In genomic region chr5:50126177-50126576, GRCm38 (mm10) we compare ENCODE assay signal across 22 mouse cellular contexts.
DNase-seq lines count a peak whose midpoint lies in the region; ATAC-seq and TF ChIP-seq lines count a peak whose summit lies in the region.
"Had no signal": no experiment of that assay in that cellular context is flagged by ENCODE, and none has a peak within 500 bp of the region (broad histone marks: within the 10 kb centered on the region; RNA-seq: fewer than 3 reads in every experiment).

No protein-coding gene starts in this region.

- H3K79me2 ChIP-seq in MEL (ENCODE audit: control insufficient read depth, insufficient read depth, low read length, poor library complexity): no peaks in the 10 kb centered on the region

- no peak overlapping the region for H3K4me3 ChIP-seq in heart, embryonic 12.5 days
- H3K4me3 ChIP-seq in MEL (ENCODE audit: control insufficient read depth in 1 of 2, insufficient read depth in 1 of 2, low read depth in 2 of 2, low read length in 2 of 2): no peak overlapping the region
- H3K4me3 ChIP-seq in liver, embryonic 14.5 days (ENCODE audit: insufficient read depth in 1 of 2, low read depth in 2 of 2, low read length in 2 of 2): no peak overlapping the region
- H3K4me3 ChIP-seq in hindbrain, embryonic 11.5 days (ENCODE audit: low read depth, low read length): no peak overlapping the region
- H3K4me3 ChIP-seq: heart, adult 2 months; limb, embryonic 15.5 days; midbrain, embryonic 12.5 days had no signal

- peak; percentile 95 to 96 for TF ChIP-seq EP300 in MEL (IDR thresholded peaks at IDR 0.05; ENCODE audit: low read depth in 1 of 2, low read length in 2 of 2)
- peak; percentile 99 for TF ChIP-seq EP300 in liver, embryonic 14.5 days (IDR thresholded peaks at IDR 0.05; ENCODE audit: low read depth)

- no peak for DNase-seq in heart, postnatal 25 days (ENCODE audit: low spot score)
- peak; percentile 65 for DNase-seq in MEL (ENCODE audit: low read depth, low spot score)
- peak; percentile 86 to 89 (median 87) for DNase-seq in liver, embryonic 14.5 days (ENCODE audit: low read depth in 3 of 3, low spot score in 3 of 3)
- DNase-seq in left cerebral cortex, postnatal 14 days (ENCODE audit: low spot score in 2 of 2): no peak
- DNase-seq in hindbrain, embryonic 11.5 days (ENCODE audit: low spot score): no peak
- DNase-seq: adrenal gland, postnatal 14 days; cerebellum, adult 9-11 months; forebrain, postnatal 0 days; gastrocnemius, postnatal 10 days; heart, adult 2 months; heart, postnatal 14 days; kidney, adult 2 months; kidney, postnatal 36 days; lung, postnatal 36 days; retina, postnatal 1 day; right cerebral cortex, postnatal 4 days had no signal

- no peak overlapping the region for H3K9ac ChIP-seq in heart, embryonic 12.5 days
- no peak overlapping the region for H3K9ac ChIP-seq in MEL (ENCODE audit: control insufficient read depth, low read depth, low read length, poor library complexity, severe bottlenecking)
- H3K9ac ChIP-seq in liver, embryonic 14.5 days (replicated peaks): no peak overlapping the region
- H3K9ac ChIP-seq in hindbrain, embryonic 11.5 days (ENCODE audit: low read depth, low read length): no peak overlapping the region
- H3K9ac ChIP-seq: forebrain, postnatal 0 days; limb, embryonic 15.5 days; midbrain, embryonic 12.5 days had no signal

- TF ChIP-seq POLR2A in MEL (IDR thresholded peaks at IDR 0.05; ENCODE audit: control insufficient read depth in 1 of 2, insufficient read depth in 1 of 2, low read depth in 1 of 2, low read length in 2 of 2, poor library complexity in 1 of 2): no peak

- H3K9me3 ChIP-seq in heart, embryonic 12.5 days (replicated peaks): no peaks in the 10 kb centered on the region
- no peaks in the 10 kb centered on the region for H3K9me3 ChIP-seq in MEL (replicated peaks; ENCODE audit: insufficient read depth, low read length)
- H3K9me3 ChIP-seq in liver, embryonic 14.5 days (ENCODE audit: control insufficient read depth, low read length): no peaks in the 10 kb centered on the region
- no peaks in the 10 kb centered on the region for H3K9me3 ChIP-seq in hindbrain, embryonic 11.5 days (ENCODE audit: control insufficient read depth, low read length)
- H3K9me3 ChIP-seq: limb, embryonic 15.5 days; midbrain, embryonic 12.5 days had no signal

- no peak overlapping the region for H3K27ac ChIP-seq in heart, embryonic 12.5 days (ENCODE audit: poor library complexity, severe bottlenecking)
- H3K27ac ChIP-seq in MEL (ENCODE audit: control insufficient read depth, low read depth, low read length): no peak overlapping the region
- H3K27ac ChIP-seq in liver, embryonic 14.5 days: peak overlapping the region; percentile 94
- H3K27ac ChIP-seq in hindbrain, embryonic 11.5 days (ENCODE audit: low read depth, low read length): no peak overlapping the region
- H3K27ac ChIP-seq: heart, adult 2 months; limb, embryonic 15.5 days; midbrain, embryonic 12.5 days had no signal

- no peak overlapping the region for H3K4me2 ChIP-seq in heart, embryonic 12.5 days
- peak overlapping the region; percentile 66 for H3K4me2 ChIP-seq in liver, embryonic 14.5 days (ENCODE audit: low read depth)
- no peak overlapping the region for H3K4me2 ChIP-seq in hindbrain, embryonic 11.5 days (replicated peaks; ENCODE audit: low read depth, low read length)
- H3K4me2 ChIP-seq: limb, embryonic 15.5 days; midbrain, embryonic 12.5 days had no signal

- TF ChIP-seq RAD21 in MEL (IDR thresholded peaks at IDR 0.05; ENCODE audit: low read depth, low read length): no peak

- TF ChIP-seq CTCF in MEL (IDR thresholded peaks at IDR 0.05 in 2 of 3, conservative IDR thresholded peaks at IDR 0.05 in 1 of 3; ENCODE audit: control insufficient read depth in 1 of 3, insufficient read depth in 1 of 3, low read depth in 2 of 3, low read length in 3 of 3, poor library complexity in 1 of 3, severe bottlenecking in 1 of 3): no peak
- no peak for TF ChIP-seq CTCF in liver, embryonic 14.5 days (IDR thresholded peaks at IDR 0.05; ENCODE audit: low read depth)

- no peaks in the 10 kb centered on the region for H3K27me3 ChIP-seq in heart, embryonic 12.5 days (replicated peaks)
- no peaks in the 10 kb centered on the region for H3K27me3 ChIP-seq in MEL (ENCODE audit: control insufficient read depth in 1 of 2, insufficient read depth in 2 of 2, low read length in 2 of 2)
- no peaks in the 10 kb centered on the region for H3K27me3 ChIP-seq in liver, embryonic 14.5 days (ENCODE audit: control insufficient read depth, insufficient read depth, low read length)
- H3K27me3 ChIP-seq in hindbrain, embryonic 11.5 days (ENCODE audit: control insufficient read depth, insufficient read depth, low read length): no peaks in the 10 kb centered on the region
- H3K27me3 ChIP-seq: limb, embryonic 15.5 days; midbrain, embryonic 12.5 days had no signal

- no peaks in the 10 kb centered on the region for H3K36me3 ChIP-seq in heart, embryonic 12.5 days
- H3K36me3 ChIP-seq in MEL (ENCODE audit: control insufficient read depth in 1 of 2, insufficient read depth in 2 of 2, low read length in 2 of 2): peaks cover 0 to 25% of the 10 kb centered on the region in 2 experiments; a peak in 2 of 4 replicates
- H3K36me3 ChIP-seq in liver, embryonic 14.5 days (replicated peaks; ENCODE audit: control insufficient read depth, insufficient read depth, low read depth): no peaks in the 10 kb centered on the region
- H3K36me3 ChIP-seq in hindbrain, embryonic 11.5 days (ENCODE audit: control insufficient read depth, insufficient read depth, low read length): no peaks in the 10 kb centered on the region
- H3K36me3 ChIP-seq: limb, embryonic 15.5 days; midbrain, embryonic 12.5 days had no signal

- ATAC-seq in heart, embryonic 12.5 days (ENCODE audit: insufficient number of reproducible peaks, low FRiP score): peak; percentile 76
- peak; percentile 95 for ATAC-seq in erythroblast, adult 5-6 weeks (replicated peaks; ENCODE audit: low FRiP score, poor library complexity, severe bottlenecking)
- ATAC-seq in liver, embryonic 14.5 days (ENCODE audit: insufficient read depth): peak; percentile 95
- ATAC-seq in monocyte, adult 5-6 weeks (replicated peaks; ENCODE audit: insufficient number of reproducible peaks, low FRiP score, low TSS enrichment, poor library complexity, severe bottlenecking): no peak
- no peak for ATAC-seq in hindbrain, embryonic 11.5 days (ENCODE audit: low FRiP score)
- ATAC-seq: forebrain, postnatal 0 days; hindbrain, embryonic 16.5 days had no signal

- intact Hi-C loops in heart, postnatal 25 days (cut with DNase I): no loop called here
- intact Hi-C loops in left cerebral cortex, postnatal 14 days (cut with DNase I): no loop called here

- H3K4me1 ChIP-seq in heart, embryonic 12.5 days (replicated peaks): no peaks in the 10 kb centered on the region
- H3K4me1 ChIP-seq in MEL (ENCODE audit: control insufficient read depth in 1 of 2, insufficient read depth in 2 of 2, low read length in 2 of 2): peaks cover 3 to 17% of the 10 kb centered on the region in 2 experiments; a peak in 3 of 4 replicates
- H3K4me1 ChIP-seq in liver, embryonic 14.5 days (replicated peaks; ENCODE audit: control insufficient read depth in 2 of 2, insufficient read depth in 2 of 2, low read length in 1 of 2): peaks cover 55 to 66% of the 10 kb centered on the region in 2 experiments
- no peaks in the 10 kb centered on the region for H3K4me1 ChIP-seq in hindbrain, embryonic 11.5 days (replicated peaks; ENCODE audit: control insufficient read depth, insufficient read depth, low read length)
- H3K4me1 ChIP-seq: limb, embryonic 15.5 days; midbrain, embryonic 12.5 days had no signal

TF ChIP-seq in MEL, 35 proteins besides CTCF, POLR2A, EP300 and RAD21:
- peak; percentile 88 for TF ChIP-seq ETS1 (IDR thresholded peaks at IDR 0.05; ENCODE audit: low read depth, low read length)
- peak; percentile 45; the same call in 1 of the 2 replicates for TF ChIP-seq MXI1 (IDR thresholded peaks at IDR 0.05; ENCODE audit: low read depth, low read length)
- peak; percentile 62 for TF ChIP-seq SIN3A (IDR thresholded peaks at IDR 0.05; ENCODE audit: low read length)
- TF ChIP-seq RCOR1 (IDR thresholded peaks at IDR 0.05; ENCODE audit: low read depth, low read length): peak; percentile 84
- TF ChIP-seq GATA1 (IDR thresholded peaks at IDR 0.05; ENCODE audit: low read depth, low read length): peak; percentile 96
- peak; percentile 52; the same call in 1 of the 2 replicates for TF ChIP-seq BHLHE40 (IDR thresholded peaks at IDR 0.05; ENCODE audit: borderline replicate concordance, low read depth, low read length)
- TF ChIP-seq TAL1 (IDR thresholded peaks at IDR 0.05; ENCODE audit: low read length): peak; percentile 71
- no peak for TF ChIP-seq ZKSCAN1 (IDR thresholded peaks at IDR 0.05; ENCODE audit: low read depth, low read length)
- peak; percentile 31; the same call in 1 of the 2 replicates for TF ChIP-seq MYB (IDR thresholded peaks at IDR 0.05; ENCODE audit: low read depth, low read length)
- 0 out of 2 replicates have a peak, but pooled peaks have one; percentile 32 for TF ChIP-seq MAFK (IDR thresholded peaks at IDR 0.05; ENCODE audit: borderline replicate concordance, low read depth, low read length)
- TF ChIP-seq MYC (IDR thresholded peaks at IDR 0.05; ENCODE audit: low read depth, low read length): no peak
- TF ChIP-seq TCF12 (IDR thresholded peaks at IDR 0.05; ENCODE audit: low read depth, low read length): peak; percentile 98
- TF ChIP-seq USF1 (IDR thresholded peaks at IDR 0.05; ENCODE audit: low read depth, low read length): no peak
- no peak for TF ChIP-seq UBTF (IDR thresholded peaks at IDR 0.05; ENCODE audit: borderline replicate concordance, insufficient read depth, low read depth, low read length)

Comparison
In these comparisons a context has a peak if more than half of its experiments do, and no peak if none do; other contexts are left out.
1. ATAC-seq: peak in heart, embryonic 12.5 days (single experiment), erythroblast, adult 5-6 weeks (single experiment) and liver, embryonic 14.5 days (single experiment); none in monocyte, adult 5-6 weeks (single experiment) and hindbrain, embryonic 11.5 days (single experiment).
2. DNase-seq: peak in MEL (single experiment) and liver, embryonic 14.5 days (3 of 3); none in heart, postnatal 25 days (single experiment), left cerebral cortex, postnatal 14 days (0 of 2) and hindbrain, embryonic 11.5 days (single experiment).